Mouse (Mus musculus): ENCODE data around the gene Inha.
A peak's percentile ranks its signal among the peaks of the same experiment; 100 is the strongest.

Inha gene

DNA sequence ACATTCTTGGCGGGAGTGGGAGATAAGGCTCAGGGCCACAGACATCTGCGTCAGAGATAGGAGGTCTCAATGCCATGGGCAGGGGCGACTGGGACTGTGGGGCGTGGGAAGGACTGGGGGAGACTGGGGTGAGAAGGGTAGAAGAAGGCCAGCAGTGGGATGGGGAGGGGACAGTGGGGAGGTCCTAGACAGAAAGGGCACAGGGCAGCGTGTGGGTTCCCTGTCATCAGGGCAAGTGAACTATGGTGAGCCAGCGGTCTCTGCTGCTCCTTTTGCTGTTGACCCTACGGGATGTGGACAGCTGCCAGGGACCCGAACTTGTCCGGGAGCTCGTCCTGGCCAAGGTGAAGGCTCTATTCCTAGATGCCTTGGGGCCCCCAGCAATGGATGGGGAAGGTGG lies at the start of gene Inha:
Gene Inha (plus strand): TSS at position 72 of the 400 bp plus-strand sequence.
- DNase-seq (ENCODE audit: low spot score): no peak

- no peak for DNase-seq (ENCODE audit: low spot score)
Observed at GRCm38 (mm10) chr1:75457710-75458024, 49.2 kb upstream of the Inha start.

GRCm38 (mm10) chr1:75458025-75458788 lies 48.7 kb upstream of the Inha start:
- peak; percentile 75 for DNase-seq (ENCODE audit: low spot score)

GRCm38 (mm10) chr1:75458789-75459684 lies 47.8 kb upstream of the Inha start:
- peak; percentile 45 for DNase-seq (ENCODE audit: low spot score)

- no peak for DNase-seq (ENCODE audit: low spot score)
Observed at GRCm38 (mm10) chr1:75460297-75460696, 46.6 kb upstream of the Inha start.

DNA sequence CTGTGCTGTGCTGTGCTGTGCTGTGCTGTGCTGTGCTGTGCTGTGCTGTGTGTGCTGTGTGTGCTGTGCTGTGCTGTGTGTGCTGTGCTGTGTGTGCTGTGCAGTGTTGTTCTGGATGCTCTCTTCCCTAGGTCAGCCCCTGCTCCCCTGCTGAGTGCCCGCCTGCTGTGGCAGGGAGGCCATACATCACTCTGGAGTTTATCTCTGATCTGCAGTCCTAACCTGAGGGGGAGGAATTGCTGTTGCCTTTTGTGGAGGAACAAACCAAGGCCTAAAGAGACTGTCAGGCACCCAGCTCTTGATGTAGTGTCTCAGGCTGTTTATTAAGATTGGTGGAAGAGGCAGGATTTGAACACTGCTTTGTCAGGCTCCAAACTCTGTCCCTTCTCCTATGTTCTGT lies 44.2 kb upstream of the Inha start:
- DNase-seq (ENCODE audit: low spot score): no peak

- DNase-seq (ENCODE audit: low spot score): no peak
Observed at GRCm38 (mm10) chr1:75463652-75464204, 43.1 kb upstream of the Inha start.

DNA sequence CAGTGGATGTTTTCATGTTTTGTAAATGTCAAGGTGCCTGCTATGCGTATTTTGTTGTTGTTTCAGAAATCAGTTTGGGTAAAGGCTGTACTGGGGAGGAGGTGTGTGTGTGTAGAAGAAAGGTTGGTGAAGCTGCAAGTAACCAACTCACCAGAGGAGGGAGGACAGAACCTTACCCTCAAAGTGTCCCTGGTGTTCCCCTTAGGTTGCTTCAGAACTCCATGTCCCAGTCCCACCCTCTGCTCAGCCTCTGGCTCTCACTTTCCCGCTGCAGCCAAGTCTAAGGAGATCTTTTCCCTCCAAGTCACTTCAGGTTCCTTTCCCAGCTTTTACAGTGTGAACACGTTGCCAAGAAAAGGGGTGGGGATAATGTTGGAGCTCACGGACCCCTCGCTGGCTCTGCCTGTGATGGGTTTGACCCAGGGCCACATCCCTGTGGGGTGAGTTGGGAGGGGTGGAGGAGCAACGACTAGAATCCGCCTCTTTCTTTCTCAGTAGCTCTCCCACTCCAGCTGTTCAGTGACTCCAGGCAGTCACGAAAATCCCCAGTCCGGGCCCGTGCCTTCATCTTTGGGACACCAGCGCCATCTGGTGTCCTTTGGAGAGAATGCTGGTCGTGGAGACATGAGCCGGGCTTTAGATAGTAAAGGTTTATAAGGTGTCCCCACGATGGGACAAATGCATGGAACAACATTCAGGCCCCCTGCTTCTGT lies 39.5 kb upstream of the Inha start:
- DNase-seq (ENCODE audit: low spot score): peak; percentile 95

DNA sequence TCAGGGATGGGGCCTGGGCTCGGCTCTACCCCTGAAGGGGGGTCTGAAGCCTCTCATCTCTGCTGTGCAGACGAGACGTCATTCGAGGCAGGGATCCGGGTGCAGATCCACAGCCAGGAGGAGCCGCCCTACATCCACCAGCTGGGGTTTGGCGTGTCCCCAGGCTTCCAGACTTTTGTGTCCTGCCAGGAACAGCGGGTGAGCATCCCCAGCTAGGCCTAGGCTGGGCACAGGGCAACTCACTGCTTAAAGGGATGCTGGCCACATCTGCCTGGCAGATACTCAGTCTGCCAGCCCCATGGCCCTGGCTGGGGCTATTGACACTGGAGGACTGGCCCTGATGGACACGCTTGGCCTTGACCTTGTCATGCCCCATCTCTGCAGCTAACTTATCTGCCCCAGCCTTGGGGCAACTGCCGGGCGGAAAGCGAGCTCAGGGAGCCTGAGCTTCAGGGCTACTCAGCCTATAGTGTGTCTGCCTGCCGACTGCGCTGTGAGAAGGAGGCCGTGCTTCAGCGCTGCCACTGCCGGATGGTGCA lies 37.5 kb upstream of the Inha start:
- no peak for DNase-seq (ENCODE audit: low spot score)

- no peak for DNase-seq (ENCODE audit: low spot score)
Observed at GRCm38 (mm10) chr1:75476441-75476840, 30.4 kb upstream of the Inha start.

DNA sequence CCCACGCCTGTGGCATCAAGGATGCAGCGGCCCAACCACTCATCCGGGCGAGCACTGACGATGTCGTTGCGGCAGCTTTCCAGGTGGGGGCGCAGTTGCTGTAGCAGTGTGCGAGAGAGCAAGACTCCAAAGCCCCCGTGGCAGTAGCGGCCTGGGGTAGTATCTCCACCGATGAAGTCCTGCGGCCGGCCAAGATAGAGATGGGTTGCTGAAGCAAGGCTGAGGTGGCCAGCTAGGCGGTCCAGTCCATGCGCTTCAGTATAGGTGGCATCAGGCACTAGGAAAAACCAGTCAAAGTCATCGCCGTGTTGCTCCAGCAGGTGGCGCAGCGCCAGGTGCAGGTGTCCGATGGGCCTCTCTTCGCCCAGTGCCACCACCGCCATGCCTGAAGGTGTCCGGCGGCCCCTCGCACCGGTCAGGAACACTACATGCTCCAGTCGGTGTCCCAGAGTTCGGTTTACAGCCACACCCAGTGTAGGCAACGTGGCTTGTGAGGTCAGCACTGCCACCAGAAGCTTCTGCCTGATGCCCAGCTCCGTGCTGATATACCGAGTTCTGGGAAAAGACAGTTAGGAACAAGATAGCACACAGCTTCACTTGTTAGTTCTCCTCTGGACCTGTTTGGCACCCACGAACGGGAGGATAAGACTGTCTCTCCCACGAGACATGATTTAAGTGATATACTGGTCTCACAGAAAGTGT lies 29.5 kb upstream of the Inha start:
- DNase-seq (ENCODE audit: low spot score): peak; percentile 86

DNA sequence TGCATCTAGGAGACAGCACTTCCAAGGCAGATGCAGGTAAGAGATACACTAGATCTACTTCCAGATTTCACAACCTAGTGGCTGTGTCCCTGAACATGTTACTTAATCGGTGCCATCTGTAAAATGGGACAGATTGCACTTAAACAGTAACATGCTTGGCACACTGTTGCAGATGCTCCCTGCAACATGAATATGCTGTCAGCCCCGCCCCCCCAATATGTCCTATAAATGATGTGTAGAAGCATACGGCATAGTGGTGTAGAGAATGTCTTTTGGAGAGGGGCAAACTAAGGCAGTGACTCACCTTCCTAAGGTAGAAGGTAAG lies 28.9 kb upstream of the Inha start:
- DNase-seq (ENCODE audit: low spot score): no peak

- DNase-seq (ENCODE audit: low spot score): peak; percentile 57
Observed at GRCm38 (mm10) chr1:75478497-75478896, 28.4 kb upstream of the Inha start.

DNA sequence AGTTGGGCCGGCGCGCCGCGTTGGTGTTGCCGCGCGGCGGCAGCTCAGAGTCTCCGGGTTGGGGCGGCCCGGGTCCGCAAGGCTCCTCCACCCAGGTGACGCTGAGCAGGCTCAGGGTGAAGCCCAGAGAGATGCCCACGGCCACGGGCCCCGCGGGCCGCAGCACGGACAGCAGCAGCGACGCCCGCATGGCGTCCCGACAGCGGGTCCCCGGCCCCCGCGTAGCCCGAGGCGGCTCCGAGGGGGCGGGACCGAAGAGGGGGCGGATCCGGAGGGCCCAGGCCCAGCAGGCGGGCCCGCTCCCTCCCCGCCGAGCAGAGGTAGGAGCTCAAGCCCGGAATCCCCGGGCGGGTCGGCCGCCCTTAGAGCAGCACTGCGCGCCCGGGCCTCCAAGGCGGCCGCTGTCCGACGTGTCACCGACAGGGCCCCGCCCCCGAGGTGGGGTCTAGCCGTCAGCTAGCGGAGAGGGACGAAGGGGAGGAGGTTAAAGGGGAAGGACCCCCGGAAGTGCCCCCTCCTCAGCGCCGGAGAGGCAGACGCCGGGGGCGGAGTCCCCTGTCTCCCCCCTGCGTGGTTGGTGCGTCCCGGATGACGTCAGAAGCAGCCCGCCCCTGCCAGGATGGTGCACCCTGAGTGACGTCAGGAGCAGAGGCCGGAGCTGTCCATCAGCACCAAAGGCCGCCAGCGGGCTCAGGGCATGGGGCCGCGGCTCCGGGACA lies 27.8 kb upstream of the Inha start, which contains the start of the genes Chpf and Tmem198:
Gene Chpf (minus strand): TSS at position 392 of the 719 bp plus-strand sequence.
Gene Tmem198 (plus strand): TSS at position 617 of the 719 bp plus-strand sequence.
- peak; percentile 99 for DNase-seq (ENCODE audit: low spot score)

DNA sequence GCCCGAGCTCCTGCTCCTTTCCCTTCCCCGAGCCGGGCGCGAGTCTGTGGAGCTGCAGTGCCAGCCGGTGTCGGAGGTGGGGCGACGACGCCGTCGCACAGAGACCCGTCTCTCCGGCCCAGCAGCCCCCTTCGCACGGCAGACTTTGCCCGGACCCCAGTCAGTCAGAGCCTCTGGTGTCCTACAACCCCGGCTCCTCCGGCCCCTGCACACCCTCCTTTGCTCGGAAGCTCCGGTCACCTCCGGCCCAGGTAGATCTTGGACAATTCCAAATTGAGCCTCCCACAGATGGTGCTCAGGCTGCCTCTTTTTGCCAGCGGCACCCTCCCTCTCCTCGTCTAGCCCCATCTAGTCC lies 27.3 kb upstream of the Inha start:
- DNase-seq (ENCODE audit: low spot score): no peak

- no peak for DNase-seq (ENCODE audit: low spot score)
Observed at GRCm38 (mm10) chr1:75480036-75480435, 26.8 kb upstream of the Inha start.

GRCm38 (mm10) chr1:75480735-75481134 lies 26.1 kb upstream of the Inha start:
- no peak for DNase-seq (ENCODE audit: low spot score)

DNA sequence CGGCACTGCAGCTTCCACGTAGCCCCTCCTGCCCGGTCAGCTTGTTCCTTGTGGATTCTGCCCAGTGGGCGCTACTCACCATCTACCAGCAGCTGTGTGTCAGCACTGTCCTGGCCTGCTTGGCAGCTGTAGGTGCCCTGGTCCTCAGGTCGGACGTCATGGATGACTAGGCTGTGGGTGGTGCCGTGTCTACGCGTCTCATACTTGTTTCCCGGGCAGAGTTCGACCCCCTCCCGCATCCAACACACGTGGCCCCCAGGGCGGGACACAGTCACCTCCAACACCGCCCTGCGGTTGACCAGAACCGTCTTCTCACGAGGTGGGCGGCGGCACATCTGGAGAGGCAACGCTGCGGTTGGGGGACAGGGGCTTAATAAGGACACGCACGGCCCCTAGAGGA lies 20.3 kb upstream of the Inha start:
- DNase-seq (ENCODE audit: low spot score): no peak

DNA sequence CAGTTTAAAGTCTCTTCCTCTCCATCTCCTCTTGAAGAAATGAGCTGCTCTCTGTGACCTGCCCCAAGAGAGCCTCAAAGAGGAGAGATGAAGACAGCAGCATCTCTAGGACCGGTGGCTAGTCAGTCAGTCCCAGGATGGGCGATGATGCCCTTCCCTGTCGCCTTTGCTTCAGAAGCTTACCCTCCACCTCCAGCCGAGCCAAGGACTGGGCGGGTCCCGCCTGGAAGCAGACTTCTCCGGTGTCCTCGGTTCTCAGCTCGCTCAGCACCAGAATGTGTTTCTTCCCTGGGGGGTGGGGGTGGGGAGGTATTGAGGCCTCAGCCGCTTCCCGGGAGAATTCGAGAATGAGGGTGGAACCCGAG lies 19.9 kb upstream of the Inha start:
- DNase-seq (ENCODE audit: low spot score): no peak

GRCm38 (mm10) chr1:75487405-75488161 lies 19.3 kb upstream of the Inha start:
- DNase-seq (ENCODE audit: low spot score): peak; percentile 89

All from embryo, embryonic 10.5 days (tissue).